ENCODE assay signal across 15 mouse cellular contexts in the genomic region with DNA sequence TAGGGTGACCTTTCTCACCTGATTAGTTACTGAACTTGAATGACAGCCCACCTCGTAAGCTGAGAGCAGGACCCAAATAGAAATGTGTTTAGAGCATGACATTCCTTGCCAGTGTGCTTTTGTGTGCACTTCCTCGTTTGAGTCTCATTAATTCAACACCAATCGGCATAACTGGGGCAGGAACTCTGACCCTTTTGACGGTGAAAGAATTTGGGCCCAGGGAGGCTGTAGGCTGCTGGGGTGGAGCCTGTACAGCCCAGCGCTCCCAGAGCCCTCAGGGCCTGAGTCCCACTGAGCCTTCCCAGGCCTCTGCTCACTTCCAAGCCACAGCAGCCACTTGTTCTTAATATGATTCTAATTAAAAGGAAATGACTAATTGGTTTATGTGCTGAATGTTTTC. TPM values are rescaled to one million over a fixed set of nuclear protein-coding genes. Genes with fewer than 3 reads are reported as not detected.
A peak's percentile ranks its signal among the peaks of the same experiment; 100 is the strongest.
DNase-seq lines count a peak whose midpoint lies in the region; ATAC-seq lines count a peak whose summit lies in the region.
"Had no signal": no experiment of that assay in that cellular context is flagged by ENCODE, and none has a peak within 500 bp of the region (broad histone marks: within the 10 kb centered on the region; RNA-seq: fewer than 3 reads in every experiment).

No protein-coding gene starts in this region.

- peaks cover 93% of the 10 kb centered on the region for H3K36me3 ChIP-seq in kidney, embryonic 14.5 days (ENCODE audit: control insufficient read depth, insufficient read depth, low read length)
- H3K36me3 ChIP-seq in embryonic facial prominence, embryonic 10.5 days (replicated peaks) = peaks cover 100% of the 10 kb centered on the region
- H3K36me3 ChIP-seq in liver, embryonic 12.5 days = peaks cover 98% of the 10 kb centered on the region

- intact Hi-C loops in left cerebral cortex, postnatal 14 days (cut with DNase I) = no loop called here

- no peak overlapping the region for H3K9ac ChIP-seq in kidney, embryonic 14.5 days (ENCODE audit: low read depth, low read length)
- no peak overlapping the region for H3K9ac ChIP-seq in liver, embryonic 12.5 days
- H3K9ac ChIP-seq: liver, embryonic 13.5 days had no signal

- 70% methylated on average over 5 of the region's 5 CpGs for WGBS in kidney, embryonic 14.5 days
- 45% methylated on average over 5 of the region's 5 CpGs for WGBS in embryonic facial prominence, embryonic 10.5 days
- 73% methylated on average over 5 of the region's 5 CpGs for WGBS in liver, embryonic 12.5 days (ENCODE audit: insufficient replicate concordance)

- H3K4me2 ChIP-seq in kidney, embryonic 14.5 days (replicated peaks; ENCODE audit: low read depth, low read length) = no peak overlapping the region
- no peak overlapping the region for H3K4me2 ChIP-seq in liver, embryonic 12.5 days
- H3K4me2 ChIP-seq: liver, embryonic 13.5 days had no signal

- no peak overlapping the region for H3K4me3 ChIP-seq in kidney, embryonic 14.5 days (ENCODE audit: low read length)
- H3K4me3 ChIP-seq in embryonic facial prominence, embryonic 10.5 days = no peak overlapping the region
- H3K4me3 ChIP-seq in liver, embryonic 12.5 days = no peak overlapping the region
- H3K4me3 ChIP-seq: liver, embryonic 13.5 days had no signal

- no peaks in the 10 kb centered on the region for H3K27me3 ChIP-seq in kidney, embryonic 14.5 days (ENCODE audit: control insufficient read depth, insufficient read depth, low read length)
- no peaks in the 10 kb centered on the region for H3K27me3 ChIP-seq in embryonic facial prominence, embryonic 10.5 days (replicated peaks; ENCODE audit: low read depth, poor library complexity, severe bottlenecking)
- no peaks in the 10 kb centered on the region for H3K27me3 ChIP-seq in liver, embryonic 12.5 days (replicated peaks)
- H3K27me3 ChIP-seq: liver, embryonic 13.5 days had no signal

- H3K27ac ChIP-seq in kidney, embryonic 14.5 days (ENCODE audit: low read depth, low read length) = no peak overlapping the region
- no peak overlapping the region for H3K27ac ChIP-seq in embryonic facial prominence, embryonic 10.5 days (replicated peaks)
- no peak overlapping the region for H3K27ac ChIP-seq in liver, embryonic 12.5 days
- H3K27ac ChIP-seq: liver, embryonic 13.5 days had no signal

- no peak for ATAC-seq in kidney, embryonic 14.5 days (ENCODE audit: low FRiP score, low TSS enrichment)
- no peak for ATAC-seq in liver, embryonic 12.5 days

- DNase-seq in kidney, adult 11 months = peak; percentile 39
- DNase-seq in Muller cell, postnatal 12 days (ENCODE audit: inconsistent ontology term) = peak; percentile 95
- peak; percentile 26 for DNase-seq in embryonic facial prominence, embryonic 10.5 days (ENCODE audit: low spot score)
- DNase-seq in kidney, postnatal 14 days = peak; percentile 47
- no peak for DNase-seq in left cerebral cortex, postnatal 14 days (ENCODE audit: low spot score in 2 of 2)
- DNase-seq: adrenal gland, adult 2 months; cerebellum, adult 9-10 months; heart, postnatal 14 days; liver, embryonic 13.5 days; lung, postnatal 14 days; right cerebral cortex, postnatal 25 days; thymus, postnatal 4 days had no signal

- H3K4me1 ChIP-seq in kidney, embryonic 14.5 days (ENCODE audit: control insufficient read depth, insufficient read depth, low read length) = no peaks in the 10 kb centered on the region
- peaks cover 15% of the 10 kb centered on the region for H3K4me1 ChIP-seq in embryonic facial prominence, embryonic 10.5 days
- H3K4me1 ChIP-seq in liver, embryonic 12.5 days = no peaks in the 10 kb centered on the region
- H3K4me1 ChIP-seq: liver, embryonic 13.5 days had no signal

- no peaks in the 10 kb centered on the region for H3K9me3 ChIP-seq in kidney, embryonic 14.5 days (ENCODE audit: control insufficient read depth, low read length)
- no peaks in the 10 kb centered on the region for H3K9me3 ChIP-seq in embryonic facial prominence, embryonic 10.5 days
- no peaks in the 10 kb centered on the region for H3K9me3 ChIP-seq in liver, embryonic 12.5 days (replicated peaks)
- H3K9me3 ChIP-seq: liver, embryonic 13.5 days had no signal

RNA-seq across cellular contexts. Expression of a gene that starts 26.4 kb away (rescaled TPM):
- polyA plus RNA-seq in kidney, embryonic 14.5 days (2014; fragmentation: Nextera tagmentation; extraction: Ambion mirVana) = not detected in 2 replicates
- 0.34 and 1.3 TPM in 2 replicates for polyA plus RNA-seq in embryonic facial prominence, embryonic 10.5 days (2016; fragmentation: Nextera tagmentation; extraction: Ambion mirVana)
- not detected in 2 replicates for polyA plus RNA-seq in liver, embryonic 12.5 days (2016; fragmentation: Nextera tagmentation; extraction: Ambion mirVana)
- not detected for total RNA-seq in left cerebral cortex, postnatal 14 days (2021)
- total RNA-seq: adrenal gland, adult 2 months; heart, adult 8-10 months; heart, postnatal 14 days had no signal
- polyA plus RNA-seq: adrenal gland, adult 2 months; liver, embryonic 13.5 days had no signal

RNA-seq across cellular contexts. Expression of a gene that starts 41.5 kb away (rescaled TPM):
- polyA plus RNA-seq in kidney, embryonic 14.5 days (2014; fragmentation: Nextera tagmentation; extraction: Ambion mirVana) = 0.26 and 0.89 TPM in 2 replicates
- polyA plus RNA-seq in embryonic facial prominence, embryonic 10.5 days (2016; fragmentation: Nextera tagmentation; extraction: Ambion mirVana) = 0.73 and 1.0 TPM in 2 replicates
- 0.31 and 0.49 TPM in 2 replicates for polyA plus RNA-seq in liver, embryonic 12.5 days (2016; fragmentation: Nextera tagmentation; extraction: Ambion mirVana)
- 1 to 10 TPM in 1 of 2 experiments, under 1 TPM in 1; 0.85 to 1.3 TPM for total RNA-seq in left cerebral cortex, postnatal 14 days (2021)

RNA-seq across cellular contexts. Expression of a gene that starts 42.1 kb away (rescaled TPM):
- 202 and 311 TPM in 2 replicates for polyA plus RNA-seq in kidney, embryonic 14.5 days (2014; fragmentation: Nextera tagmentation; extraction: Ambion mirVana)
- polyA plus RNA-seq in embryonic facial prominence, embryonic 10.5 days (2016; fragmentation: Nextera tagmentation; extraction: Ambion mirVana) = 266 and 277 TPM in 2 replicates
- 198 and 216 TPM in 2 replicates for polyA plus RNA-seq in liver, embryonic 12.5 days (2016; fragmentation: Nextera tagmentation; extraction: Ambion mirVana)
- total RNA-seq in left cerebral cortex, postnatal 14 days (2021) = 100 to 1,000 TPM; 132 to 133 TPM

RNA-seq across cellular contexts. Expression of a gene that starts 46.5 kb away (rescaled TPM):
- 38.2 and 62.2 TPM in 2 replicates for polyA plus RNA-seq in kidney, embryonic 14.5 days (2014; fragmentation: Nextera tagmentation; extraction: Ambion mirVana)
- polyA plus RNA-seq in embryonic facial prominence, embryonic 10.5 days (2016; fragmentation: Nextera tagmentation; extraction: Ambion mirVana) = 61.1 and 66.5 TPM in 2 replicates
- 26.6 and 28.0 TPM in 2 replicates for polyA plus RNA-seq in liver, embryonic 12.5 days (2016; fragmentation: Nextera tagmentation; extraction: Ambion mirVana)
- 10 to 100 TPM; 74.4 to 80.6 TPM for total RNA-seq in left cerebral cortex, postnatal 14 days (2021)

Comparison
In these comparisons a context has a peak if more than half of its experiments do, and no peak if none do; other contexts are left out.
1. DNase-seq: peak in kidney, adult 11 months (single experiment), Muller cell, postnatal 12 days (single experiment), embryonic facial prominence, embryonic 10.5 days (single experiment) and kidney, postnatal 14 days (single experiment); none in left cerebral cortex, postnatal 14 days (0 of 2).